Mouse (Mus musculus) megakaryocyte, embryonic 14.5 days (primary cell): ENCODE results near the gene Cinp.

Experiments used
- FLI1 ChIP-seq: IDR thresholded peaks from 2 replicates; pipeline ENCODE4 v1.6.1; 2012; ENCODE audit warnings: low read length, inconsistent platforms, mixed read lengths
- GATA1 ChIP-seq: IDR thresholded peaks from 3 replicates; pipeline ENCODE4 v1.6.1; 2012; ENCODE audit warnings: mixed read lengths, low read length, inconsistent platforms, borderline replicate concordance

DNA sequence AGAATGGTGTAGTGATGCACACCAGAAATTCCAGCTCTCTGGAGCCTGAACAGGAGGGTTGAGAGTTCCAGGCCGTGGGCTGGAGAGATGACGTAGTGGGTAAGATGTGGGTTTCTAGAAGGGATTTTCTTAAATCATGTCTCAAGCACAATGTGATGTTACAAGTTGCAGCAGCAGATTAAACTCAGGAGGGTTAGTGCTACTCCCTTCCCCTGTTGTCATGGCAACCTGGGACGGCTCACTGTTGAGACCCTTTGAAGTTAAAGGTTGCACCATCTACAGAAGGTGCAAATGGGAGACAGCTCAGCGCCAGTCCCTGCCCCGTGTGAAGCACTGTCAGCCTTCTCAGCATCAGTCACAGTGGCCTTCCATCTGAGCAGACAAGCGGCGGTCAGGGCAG, 27.7 kb downstream of the Cinp start:
- no peak for TF ChIP-seq GATA1
- TF ChIP-seq FLI1 = no peak
